Mouse (Mus musculus) lung, postnatal 4 days (tissue): ENCODE results near the gene Gucd1.
"Not testable (repeated sequence)": the region's sequence is repeated elsewhere in the genome, so short reads cannot be mapped to it uniquely, and the experiment has no call there.

Experiments
- DNase-seq, 2 experiments: peaks; one replicate each; pipeline ENCODE4 v3.0.0; 2021

Gucd1 gene

GRCm38 (mm10) chr10:75429522-75430146, 88.1 kb downstream of the Gucd1 start:
- DNase-seq, result no peak

DNA sequence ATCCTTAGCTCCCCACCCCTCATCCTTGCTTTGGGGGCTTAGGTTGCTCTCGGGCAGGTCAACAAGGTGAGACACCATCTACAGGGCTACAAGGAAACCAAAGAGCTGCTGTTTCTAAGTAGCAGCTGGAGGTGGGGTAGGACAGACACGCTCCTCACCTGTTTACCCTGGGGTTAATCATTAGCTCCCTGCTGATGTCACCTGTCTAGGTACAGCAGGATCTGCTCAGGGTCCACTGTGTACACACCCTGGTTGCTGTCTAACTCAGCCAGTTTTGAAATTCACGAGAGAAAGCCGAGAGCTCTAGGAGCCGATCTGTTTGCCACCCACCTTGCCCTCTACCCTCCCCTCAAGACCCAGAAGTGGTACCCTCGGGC, 88.8 kb downstream of the Gucd1 start:
- DNase-seq, result no peak

GRCm38 (mm10) chr10:75428049-75429003, 89.4 kb downstream of the Gucd1 start:
- no peak for DNase-seq

GRCm38 (mm10) chr10:75424498-75424901, 93.3 kb downstream of the Gucd1 start:
- DNase-seq, result no peak

DNA sequence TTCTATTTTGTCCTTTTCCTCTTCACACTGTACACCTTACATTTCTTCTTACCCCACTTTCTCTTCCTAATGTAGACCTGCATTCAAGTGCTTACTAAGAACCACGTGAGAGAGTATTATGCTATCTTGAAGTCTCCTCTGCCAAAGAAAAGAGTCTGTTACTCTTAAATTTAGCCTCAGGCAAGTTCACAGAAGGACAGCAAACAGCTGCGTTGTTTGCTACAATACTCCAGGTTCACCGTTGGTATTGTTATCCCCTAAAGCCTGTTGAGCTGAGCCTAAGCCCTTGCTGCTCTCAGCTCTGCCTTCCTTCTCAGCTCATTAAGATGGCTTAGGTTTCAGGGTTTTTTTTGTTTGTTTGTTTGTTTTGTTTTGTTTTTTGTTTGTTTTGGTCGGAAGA, 99.0 kb downstream of the Gucd1 start:
- no peak for DNase-seq

DNA sequence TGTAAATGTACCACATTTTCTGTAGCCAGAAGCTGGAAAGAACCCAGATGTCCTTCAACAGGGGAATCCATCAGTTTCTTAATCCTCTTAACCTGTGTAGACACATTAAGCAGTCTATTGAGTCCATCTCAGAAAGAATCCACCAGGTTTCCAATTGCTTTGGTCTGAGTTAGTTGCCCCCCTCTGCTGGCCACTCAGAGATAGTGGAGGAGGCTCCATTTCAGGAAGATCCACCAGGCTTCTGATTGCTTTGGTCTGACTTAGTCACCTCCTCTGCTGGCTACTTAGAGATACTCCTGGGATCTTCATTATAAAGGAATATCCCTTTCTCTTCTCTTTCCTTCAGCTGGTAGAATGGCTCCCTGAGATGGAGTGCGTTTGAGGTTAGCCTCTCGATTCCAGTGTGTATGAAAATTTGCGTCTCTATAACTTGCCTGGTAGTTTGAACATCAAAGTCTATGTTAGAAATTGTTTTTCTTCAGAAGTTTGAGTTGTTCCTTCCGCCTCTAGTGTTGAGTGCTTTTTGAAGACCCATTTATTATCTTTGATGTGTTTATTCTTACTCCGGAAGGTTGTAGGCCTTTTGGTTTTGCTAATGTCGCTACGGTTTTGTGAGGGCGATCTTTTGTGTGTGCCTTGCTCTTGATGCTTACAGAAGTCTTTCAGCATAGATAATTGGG, 100.3 kb downstream of the Gucd1 start:
- DNase-seq, result no peak

DNA sequence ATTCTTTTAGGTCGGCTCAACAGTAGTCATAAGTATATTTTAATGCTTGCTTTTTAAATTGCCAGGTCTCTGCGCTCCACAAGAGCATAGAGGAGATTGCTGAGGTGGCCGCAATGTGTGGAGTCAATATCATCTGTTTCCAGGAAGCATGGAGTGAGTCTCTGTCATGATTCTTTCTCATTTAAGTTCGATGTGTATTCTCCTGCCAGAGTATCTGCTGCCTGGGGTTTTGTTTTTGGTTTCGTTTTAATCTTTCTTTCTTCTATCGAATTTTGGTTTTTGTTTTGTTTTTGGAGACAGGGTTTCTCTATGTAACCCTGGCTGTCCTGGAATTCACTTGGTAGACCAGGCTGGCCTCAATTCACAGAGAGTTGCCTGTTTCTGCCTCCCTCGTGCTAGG, 102.8 kb downstream of the Gucd1 start:
- no peak for DNase-seq

DNA sequence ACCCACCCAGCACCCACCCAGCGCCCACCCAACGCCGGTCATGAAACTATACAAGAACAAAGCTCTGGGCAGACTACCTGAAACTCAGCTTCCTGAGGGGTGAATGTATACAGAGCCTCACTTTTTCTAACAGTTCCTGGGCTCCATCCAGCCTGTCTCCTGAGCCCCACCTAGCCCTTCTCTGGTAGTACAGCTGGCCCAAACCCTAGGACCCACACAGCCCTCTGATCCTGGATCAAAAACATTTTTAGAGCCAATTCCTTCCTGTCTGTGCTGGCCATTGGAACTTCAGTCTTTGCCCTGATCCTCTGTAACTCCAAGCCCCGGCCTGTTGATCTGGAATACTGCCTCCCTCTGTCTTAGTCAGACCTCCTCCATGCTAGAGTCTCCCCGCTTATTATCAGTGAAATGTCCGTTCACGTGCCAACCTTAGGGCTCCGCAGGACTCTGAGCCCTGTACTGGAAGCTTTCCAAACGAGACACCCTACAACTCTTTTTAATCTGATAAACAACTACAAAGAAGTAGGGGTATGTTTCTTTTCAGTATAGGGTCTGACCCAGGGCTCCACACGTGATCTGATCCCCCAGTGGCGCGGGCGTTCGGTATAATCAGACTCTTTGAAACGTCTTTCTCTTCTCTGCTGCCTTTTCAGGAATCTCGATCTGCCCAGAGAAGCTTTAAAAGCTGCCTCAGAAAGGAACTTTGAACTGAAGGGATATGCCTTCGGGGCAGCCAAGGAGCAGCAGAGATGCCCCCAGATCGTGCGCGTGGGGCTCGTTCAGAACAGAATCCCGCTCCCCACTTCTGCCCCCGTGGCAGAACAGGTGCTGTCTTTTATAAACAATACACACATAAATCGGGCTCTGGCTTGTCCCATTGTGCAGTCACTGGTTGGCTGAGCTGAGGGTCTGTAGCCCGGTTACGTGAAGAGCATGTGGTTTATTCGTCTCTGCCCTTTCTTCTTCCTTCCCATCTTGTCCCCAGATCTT, 105.4 kb downstream of the Gucd1 start:
- DNase-seq, result no peak

DNA sequence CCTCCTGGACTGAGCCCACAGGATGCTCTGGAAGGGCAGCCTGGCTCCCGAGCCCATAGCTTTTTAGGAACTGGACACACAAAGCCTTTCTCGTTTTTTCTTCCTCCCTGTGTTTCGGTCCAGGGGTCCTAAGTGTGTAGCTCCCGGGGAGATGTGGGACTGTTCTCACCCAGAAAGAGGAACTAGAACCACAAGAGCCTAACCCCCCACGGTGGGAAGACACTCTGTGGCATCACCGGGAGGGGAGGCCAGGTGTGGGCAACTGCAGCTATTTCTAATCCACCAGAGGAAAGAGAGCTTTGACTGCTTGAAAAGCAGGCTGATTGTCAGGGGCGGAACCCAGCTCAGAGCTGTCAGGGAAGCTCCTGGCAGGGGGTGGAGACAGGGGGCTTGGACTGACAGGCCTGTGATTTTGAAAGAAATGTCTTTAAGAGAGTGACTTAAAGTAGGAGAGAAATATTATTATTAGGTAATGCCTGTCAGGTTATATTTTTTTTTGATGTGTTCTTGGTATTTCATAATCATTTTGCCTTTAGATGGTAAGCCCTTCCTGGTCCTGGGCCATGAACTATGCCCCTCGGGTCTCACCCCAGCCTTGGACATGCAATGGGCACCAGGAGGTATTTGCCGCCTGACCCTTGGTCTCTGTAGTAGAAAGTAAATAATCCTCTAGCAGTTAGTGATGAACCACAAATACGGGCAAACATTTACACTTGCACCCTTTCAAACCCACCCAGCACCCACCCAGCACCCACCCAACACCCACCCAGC, 106.2 kb downstream of the Gucd1 start:
- not testable (repeated sequence) for DNase-seq

- DNase-seq, result no peak
These were observed 110.0 kb downstream of the Gucd1 start for GRCm38 (mm10) chr10:75407741-75408140.

- DNase-seq, result peak; percentile 55 to 74
These were observed 111.0 kb downstream of the Gucd1 start for GRCm38 (mm10) chr10:75406755-75407154.

GRCm38 (mm10) chr10:75405916-75406315, 111.9 kb downstream of the Gucd1 start:
- no peak for DNase-seq

- DNase-seq, result no peak
These were observed 116.8 kb downstream of the Gucd1 start, which contains the start of gene Upb1 for GRCm38 (mm10) chr10:75400958-75401357. Upb1 (plus strand) TSS chr10:75401115.

- DNase-seq, result peak; percentile 49 to 65
These were observed 120.8 kb downstream of the Gucd1 start for GRCm38 (mm10) chr10:75396966-75397365.

DNA sequence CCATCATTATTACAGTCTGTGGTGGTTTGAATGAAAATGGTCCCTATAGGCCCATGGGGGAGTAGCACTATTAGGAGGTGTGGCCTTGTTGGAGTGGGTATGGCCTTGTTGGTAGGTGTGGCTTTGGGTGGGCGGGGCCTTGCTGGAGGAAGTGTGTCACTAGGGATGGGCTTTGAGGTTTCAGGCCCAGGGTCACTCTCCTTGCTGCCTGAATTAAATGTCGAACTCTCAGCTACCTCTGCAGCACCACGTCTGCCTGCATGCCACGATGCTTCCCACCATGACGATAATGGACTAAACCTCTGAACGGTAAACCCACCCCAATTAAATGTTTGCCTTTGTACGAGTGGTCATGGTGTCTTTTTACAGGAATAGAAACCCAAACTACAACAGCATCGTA, 123.0 kb downstream of the Gucd1 start:
- DNase-seq, result no peak

GRCm38 (mm10) chr10:75390832-75391231, 126.9 kb downstream of the Gucd1 start:
- no peak for DNase-seq

DNA sequence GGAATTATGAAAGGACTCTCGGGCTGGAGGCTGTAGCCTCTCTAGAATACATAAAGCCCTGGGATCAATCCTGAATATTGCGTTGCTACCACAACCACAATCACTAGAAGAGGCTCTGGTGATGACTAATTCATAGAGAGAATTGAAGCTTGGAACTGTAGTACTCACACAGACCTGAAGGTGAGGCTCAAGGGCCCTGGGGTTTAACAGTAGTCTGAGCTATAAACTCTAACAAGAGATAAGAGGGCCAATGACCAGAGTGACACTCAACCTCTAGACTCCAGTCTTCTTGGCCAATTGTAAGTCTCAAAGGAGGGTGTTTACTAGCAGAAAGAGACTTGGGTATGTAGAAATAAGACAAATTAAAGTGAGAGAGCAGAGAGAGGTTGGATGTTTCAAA, 127.6 kb downstream of the Gucd1 start:
- DNase-seq, result no peak

- DNase-seq, result peak in 1 of 2 experiments; percentile 34
These were observed 139.1 kb downstream of the Gucd1 start for GRCm38 (mm10) chr10:75378688-75379087.

- peak; percentile 36 to 53 for DNase-seq
These were observed 144.0 kb downstream of the Gucd1 start for GRCm38 (mm10) chr10:75373655-75374351.

- no peak for DNase-seq
These were observed 152.5 kb downstream of the Gucd1 start for GRCm38 (mm10) chr10:75365231-75365633.

GRCm38 (mm10) chr10:75364796-75365195, 153.0 kb downstream of the Gucd1 start:
- DNase-seq, result no peak
